Comparison of ENCODE assay signal across 17 mouse cellular contexts in genomic region chr2:165956096-165956740, GRCm38 (mm10). TPM values are rescaled to one million over a fixed set of nuclear protein-coding genes. Genes with fewer than 3 reads are reported as not detected.
DNase-seq lines count a peak whose midpoint lies in the region; ATAC-seq and TF ChIP-seq lines count a peak whose summit lies in the region.
"Had no signal": no experiment of that assay in that cellular context is flagged by ENCODE, and none has a peak within 500 bp of the region (broad histone marks: within the 10 kb centered on the region; RNA-seq: fewer than 3 reads in every experiment).

No protein-coding gene starts in this region.

- no peak overlapping the region for H3K9ac ChIP-seq in forebrain, postnatal 0 days
- H3K9ac ChIP-seq in forebrain, embryonic 13.5 days = no peak overlapping the region
- no peak overlapping the region for H3K9ac ChIP-seq in heart, adult 2 months (ENCODE audit: low read depth, low read length)
- H3K9ac ChIP-seq: heart, embryonic 13.5 days; lung, embryonic 15.5 days had no signal

- no peaks in the 10 kb centered on the region for H3K9me3 ChIP-seq in forebrain, postnatal 0 days (ENCODE audit: low read length)
- H3K9me3 ChIP-seq in forebrain, embryonic 13.5 days (replicated peaks) = no peaks in the 10 kb centered on the region
- H3K9me3 ChIP-seq: heart, embryonic 13.5 days; lung, embryonic 15.5 days; midbrain, embryonic 10.5 days had no signal

- no peak overlapping the region for H3K27ac ChIP-seq in forebrain, postnatal 0 days (ENCODE audit: low read depth, low read length)
- no peak overlapping the region for H3K27ac ChIP-seq in forebrain, embryonic 13.5 days
- no peak overlapping the region for H3K27ac ChIP-seq in heart, adult 2 months
- no peak overlapping the region for H3K27ac ChIP-seq in left cerebral cortex, adult 2 months
- H3K27ac ChIP-seq: hindbrain, postnatal 0 days; midbrain, embryonic 10.5 days; stomach, postnatal 0 days had no signal

- no peaks in the 10 kb centered on the region for H3K79me2 ChIP-seq in heart, adult 2 months (replicated peaks; ENCODE audit: control insufficient read depth, insufficient read depth, low read length)

- TF ChIP-seq CTCF in forebrain, postnatal 0 days (IDR thresholded peaks at IDR 0.05; ENCODE audit: low read depth) = no peak
- TF ChIP-seq CTCF in heart, adult 2 months (IDR thresholded peaks at IDR 0.05) = no peak
- no peak for TF ChIP-seq CTCF in left cerebral cortex, adult 2 months (IDR thresholded peaks at IDR 0.05)

- TF ChIP-seq POLR2A in heart, adult 2 months (IDR thresholded peaks at IDR 0.05; ENCODE audit: insufficient read depth, low read depth, low read length) = no peak

- no peaks in the 10 kb centered on the region for H3K36me3 ChIP-seq in forebrain, postnatal 0 days (ENCODE audit: insufficient read depth)
- no peaks in the 10 kb centered on the region for H3K36me3 ChIP-seq in forebrain, embryonic 13.5 days (ENCODE audit: poor library complexity, severe bottlenecking)
- no peaks in the 10 kb centered on the region for H3K36me3 ChIP-seq in heart, adult 2 months (ENCODE audit: control insufficient read depth, insufficient read depth, low read length)
- H3K36me3 ChIP-seq: heart, embryonic 13.5 days; lung, embryonic 15.5 days; midbrain, embryonic 10.5 days had no signal

- intact Hi-C loops in heart, adult 2 months (cut with DNase I) = no loop called here
- intact Hi-C loops in left cerebral cortex, adult 2 months (cut with DNase I) = loop anchor here (10.0 kb wide), 1 partner anchor 411 kb away; no protein-coding TSS in a partner anchor

- WGBS in forebrain, postnatal 0 days = 65% methylated on average over 7 of the region's 7 CpGs
- WGBS in forebrain, embryonic 13.5 days = 86% methylated on average over 7 of the region's 7 CpGs
- WGBS in heart, adult 2 months = 80% methylated on average over 7 of the region's 7 CpGs

- DNase-seq in forebrain, postnatal 0 days = peak; percentile 30
- DNase-seq in 416B (ENCODE audit: low read depth) = peak; percentile 67
- peak; percentile 68 for DNase-seq in T-cell, adult 2 months (ENCODE audit: low spot score)
- DNase-seq in natural killer cell, adult 2 months (ENCODE audit: low spot score in 2 of 2) = peak; percentile 20 to 40
- DNase-seq in heart, adult 2 months = no peak
- DNase-seq in left cerebral cortex, adult 2 months (ENCODE audit: extremely low spot score in 1 of 2, low spot score in 2 of 2) = no peak
- no peak for DNase-seq in frontal cortex, postnatal 14 days (ENCODE audit: low spot score in 2 of 2)
- DNase-seq: cerebellum, adult 11-12 months; cerebellum, postnatal 25 days; kidney, adult 2 months; spleen, adult 18-20 months had no signal

- ATAC-seq in forebrain, postnatal 0 days = peak; percentile 74; the same call in 1 of the 2 replicates
- ATAC-seq in forebrain, embryonic 13.5 days = no peak
- ATAC-seq: hindbrain, postnatal 0 days had no signal

- no peak for TF ChIP-seq EP300 in heart, adult 2 months (IDR thresholded peaks at IDR 0.05; ENCODE audit: insufficient read depth, low read depth, low read length)

- no peak overlapping the region for H3K4me2 ChIP-seq in forebrain, postnatal 0 days (ENCODE audit: low read depth)
- H3K4me2 ChIP-seq in forebrain, embryonic 13.5 days = no peak overlapping the region
- H3K4me2 ChIP-seq: heart, embryonic 13.5 days; lung, embryonic 15.5 days had no signal

- H3K4me3 ChIP-seq in forebrain, postnatal 0 days (ENCODE audit: low read depth, low read length) = no peak overlapping the region
- no peak overlapping the region for H3K4me3 ChIP-seq in forebrain, embryonic 13.5 days
- H3K4me3 ChIP-seq in heart, adult 2 months = no peak overlapping the region
- no peak overlapping the region for H3K4me3 ChIP-seq in left cerebral cortex, adult 2 months
- H3K4me3 ChIP-seq: heart, embryonic 13.5 days; lung, embryonic 15.5 days; midbrain, embryonic 10.5 days had no signal

- no peaks in the 10 kb centered on the region for H3K27me3 ChIP-seq in forebrain, postnatal 0 days (ENCODE audit: insufficient read depth, low read length)
- H3K27me3 ChIP-seq in forebrain, embryonic 13.5 days = no peaks in the 10 kb centered on the region
- H3K27me3 ChIP-seq in heart, adult 2 months (ENCODE audit: control insufficient read depth, insufficient read depth, low read length) = no peaks in the 10 kb centered on the region
- H3K27me3 ChIP-seq: heart, embryonic 13.5 days; lung, embryonic 15.5 days had no signal

- no peaks in the 10 kb centered on the region for H3K4me1 ChIP-seq in forebrain, postnatal 0 days (ENCODE audit: insufficient read depth)
- peaks cover 6% of the 10 kb centered on the region; the same call in 1 of the 2 replicates for H3K4me1 ChIP-seq in forebrain, embryonic 13.5 days
- peaks cover 9% of the 10 kb centered on the region for H3K4me1 ChIP-seq in heart, adult 2 months (ENCODE audit: control insufficient read depth, insufficient read depth, low read length)
- H3K4me1 ChIP-seq: midbrain, embryonic 10.5 days had no signal

RNA-seq across cellular contexts. Expression of gene Ncoa3, which starts 36.2 kb away (rescaled TPM):
- total RNA-seq in forebrain, postnatal 0 days (2014; rRNA removed) = 19.8 and 24.1 TPM in 2 replicates
- 6.6 and 9.8 TPM in 2 replicates for polyA plus RNA-seq in forebrain, postnatal 0 days (2015; fragmentation: Nextera tagmentation; extraction: Ambion mirVana)
- 9.1 and 9.7 TPM in 2 replicates for polyA plus RNA-seq in forebrain, embryonic 13.5 days (2015; fragmentation: Nextera tagmentation; extraction: Ambion mirVana)
- total RNA-seq in heart, adult 2 months (2021) = 10 to 100 TPM; 29.1 to 32.1 TPM
- 20.1 and 25.7 TPM in 2 replicates for polyA plus RNA-seq in heart, adult 2 months (2012; rRNA removed)
- 10 to 100 TPM; 32.5 to 37.9 TPM for total RNA-seq in left cerebral cortex, adult 2 months (2021)

RNA-seq across cellular contexts. Expression of gene Zmynd8, which starts 57.4 kb away (rescaled TPM):
- total RNA-seq in forebrain, postnatal 0 days (2014; rRNA removed) = 51.4 and 63.5 TPM in 2 replicates
- 37.7 and 45.7 TPM in 2 replicates for polyA plus RNA-seq in forebrain, postnatal 0 days (2015; fragmentation: Nextera tagmentation; extraction: Ambion mirVana)
- 73.3 and 85.4 TPM in 2 replicates for polyA plus RNA-seq in forebrain, embryonic 13.5 days (2015; fragmentation: Nextera tagmentation; extraction: Ambion mirVana)
- total RNA-seq in heart, adult 2 months (2021) = 10 to 100 TPM; 44.4 to 47.2 TPM
- 20.4 and 31.2 TPM in 2 replicates for polyA plus RNA-seq in heart, adult 2 months (2012; rRNA removed)
- total RNA-seq in left cerebral cortex, adult 2 months (2021) = 100 to 1,000 TPM; 182 to 188 TPM

Comparison
In these comparisons a context has a peak if more than half of its experiments do, and no peak if none do; other contexts are left out.
1. DNase-seq: peak in forebrain, postnatal 0 days (single experiment), 416B (single experiment), T-cell, adult 2 months (single experiment) and natural killer cell, adult 2 months (2 of 2); none in heart, adult 2 months (0 of 2), left cerebral cortex, adult 2 months (0 of 2) and frontal cortex, postnatal 14 days (0 of 2).